Mouse (Mus musculus) heart, postnatal 0 days (tissue): ENCODE measurements at regions not wholly inside any gene's neighbourhood (a gene's known extent, or its start where the extent isn't known, plus 50 kb on each side); places are given as distances from the start of the nearest gene placed in this dataset.

Experiments
- CTCF ChIP-seq: IDR thresholded peaks from 2 replicates; pipeline ENCODE4 v1.5.1; 2016; ENCODE audit warnings: antibody characterized with exemption, control low read depth, low read depth
- EP300 ChIP-seq: IDR thresholded peaks from 2 replicates; pipeline ENCODE4 v1.6.1; 2016; ENCODE audit warnings: antibody characterized with exemption, low read depth

DNA sequence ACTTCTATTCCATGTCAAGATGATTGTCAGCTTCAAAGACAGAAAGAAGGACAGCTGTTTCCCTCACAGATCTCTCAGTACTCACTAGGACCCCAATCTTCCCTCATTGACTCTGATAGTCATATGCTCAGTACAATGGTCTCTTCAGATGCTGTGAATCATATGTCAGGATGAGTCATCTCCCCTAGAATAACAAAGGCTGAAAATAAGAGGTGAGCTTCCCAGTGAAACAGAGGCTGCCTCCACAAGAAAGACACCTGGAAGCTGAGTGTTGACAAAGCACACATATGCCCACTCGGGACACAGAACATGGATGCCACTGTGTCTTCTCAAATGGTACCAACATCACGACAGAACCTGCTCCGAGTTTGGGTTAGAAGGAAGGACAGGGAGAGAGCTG lies 209.6 kb downstream of the Gm10260 start:
- TF ChIP-seq CTCF (no peak), EP300 (no peak)
